Mouse (Mus musculus) right cerebral cortex, adult 2 months (tissue): ENCODE measurements around the gene Fcgr3.
"Not testable (repeated sequence)": the region's sequence is repeated elsewhere in the genome, so short reads cannot be mapped to it uniquely, and the experiment has no call there.

Experiments used
- DNase-seq, 2 experiments: peaks; one replicate each; pipeline ENCODE4 v3.0.0; 2021 to 2022; ENCODE audit warnings: low spot score in 2 of 2

The Fcgr3 gene

GRCm38 (mm10) chr1:171064491-171065242 is at the start of gene Fcgr3:
Gene Fcgr3 (minus strand): TSS chr1:171064935.
- peak; percentile 76 to 82 for DNase-seq

GRCm38 (mm10) chr1:171113873-171114299 is 49.2 kb upstream of the Fcgr3 start, which contains the start of gene Cfap126:
Gene Cfap126 (plus strand): TSS chr1:171113918.
- peak; percentile 56 to 59 for DNase-seq

DNA sequence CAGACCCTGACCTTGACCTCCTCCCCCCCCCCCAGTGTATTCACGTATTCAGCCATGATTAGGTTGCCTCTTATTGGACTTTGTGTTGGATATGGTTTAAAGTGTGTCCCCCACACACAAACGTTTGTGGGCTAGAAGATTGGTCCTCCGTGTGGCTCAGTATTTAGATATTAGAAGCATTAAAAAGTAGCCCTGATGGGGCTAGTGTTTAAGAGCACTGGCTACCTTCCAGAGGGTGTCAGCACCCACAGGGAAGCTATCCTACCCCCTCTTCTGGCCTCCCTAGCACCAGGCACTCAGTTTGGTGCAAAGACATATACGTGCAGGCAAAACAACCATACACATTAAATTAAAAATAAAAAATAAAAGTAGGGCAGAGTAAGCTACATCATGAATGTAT is 48.3 kb upstream of the Fcgr3 start:
- DNase-seq: no peak

DNA sequence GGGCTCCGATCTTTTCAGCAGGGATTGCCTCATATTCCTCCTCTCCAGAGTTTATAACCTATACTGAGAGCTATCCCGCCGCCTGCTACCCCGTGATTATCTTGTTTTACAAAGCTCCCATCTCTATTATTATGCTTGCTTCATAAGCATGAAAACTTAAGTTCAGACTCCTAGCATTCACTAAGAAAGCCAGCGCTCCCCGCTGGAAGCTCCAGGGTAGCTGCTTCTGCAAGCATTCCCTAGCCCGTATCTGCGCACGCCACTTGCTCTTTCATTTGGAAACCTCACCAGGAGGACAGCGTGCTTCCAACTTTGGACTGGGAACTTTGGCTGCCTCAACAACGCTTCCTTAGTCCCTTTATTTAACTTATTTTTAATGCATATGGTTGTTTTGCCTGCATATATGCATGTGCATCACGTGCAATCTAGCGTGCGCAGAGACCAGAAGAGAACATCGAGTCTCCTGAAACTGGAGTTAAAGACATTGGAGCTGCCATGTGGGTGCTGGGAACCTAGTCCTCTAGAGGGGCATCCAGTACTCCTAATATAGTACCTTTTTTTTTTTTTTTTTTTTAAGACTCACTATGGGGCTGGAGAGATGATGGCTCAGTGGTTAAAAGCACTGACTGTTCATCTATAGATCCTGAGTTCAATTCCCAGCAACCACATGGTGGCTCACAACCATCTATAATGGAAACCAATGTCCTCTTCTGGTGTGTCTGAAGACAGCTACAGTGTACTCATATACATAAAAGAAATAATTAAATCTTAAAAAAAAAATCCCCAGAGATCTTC is 47.2 kb upstream of the Fcgr3 start:
- peak; percentile 58 to 62 for DNase-seq

- DNase-seq: peak; percentile 95 to 99
These were observed 46.5 kb upstream of the Fcgr3 start for GRCm38 (mm10) chr1:171111020-171111780.

GRCm38 (mm10) chr1:171110659-171111019 is 45.9 kb upstream of the Fcgr3 start:
- no peak for DNase-seq

DNA sequence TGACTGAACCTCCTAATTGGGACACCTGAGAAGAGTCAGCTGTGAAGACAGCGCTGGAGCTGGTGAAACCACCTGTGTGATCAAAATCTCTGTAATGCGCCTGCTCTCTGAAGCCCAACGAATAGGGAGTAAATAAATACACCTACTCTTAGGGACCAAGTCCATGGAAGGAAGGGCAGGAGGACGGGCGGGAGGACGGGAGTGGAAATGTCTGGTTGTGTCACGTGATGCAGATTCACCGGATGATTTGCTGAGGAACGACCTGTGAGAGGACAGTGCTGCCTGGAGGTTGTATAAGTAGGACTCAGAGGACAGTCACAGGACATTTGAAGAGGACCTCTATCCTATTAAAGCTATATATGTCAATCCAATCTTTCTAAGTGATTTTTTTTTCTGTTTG is 44.9 kb upstream of the Fcgr3 start:
- no peak for DNase-seq

GRCm38 (mm10) chr1:171105226-171105625 is 40.5 kb upstream of the Fcgr3 start:
- no peak for DNase-seq

DNA sequence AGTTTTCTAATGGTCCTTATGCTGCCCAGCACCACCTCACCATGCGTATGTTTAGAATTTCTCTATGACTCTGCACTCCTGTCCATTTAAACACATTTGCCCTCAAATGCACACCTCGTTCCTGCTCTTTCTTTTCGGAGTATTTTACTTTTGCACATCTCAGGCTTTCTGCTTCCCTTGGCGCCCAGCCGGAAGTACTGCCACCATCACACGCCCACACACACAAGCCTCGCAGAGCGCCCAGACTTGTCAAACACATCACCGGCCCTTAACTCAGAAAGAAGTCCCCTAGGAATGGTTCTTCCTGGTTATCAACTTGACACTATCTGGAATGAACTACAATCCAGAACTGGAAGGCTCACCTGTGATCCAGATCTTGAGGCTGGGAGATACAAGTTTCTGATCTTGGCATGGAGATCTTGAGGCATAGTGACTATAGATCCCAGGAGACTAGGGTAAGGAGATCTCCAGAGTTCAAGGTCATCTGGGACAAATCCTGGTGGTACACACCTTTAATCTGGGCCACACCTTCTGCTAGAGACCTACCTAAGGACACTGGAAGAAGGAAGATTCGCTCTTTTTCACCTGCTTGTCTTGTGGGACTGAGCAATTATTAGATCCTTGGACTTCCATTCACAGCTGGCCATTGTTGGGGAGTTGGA is 38.6 kb upstream of the Fcgr3 start:
- no peak for DNase-seq

- peak; percentile 93 to 95 for DNase-seq
These were observed 37.9 kb upstream of the Fcgr3 start for GRCm38 (mm10) chr1:171102547-171103177.

GRCm38 (mm10) chr1:171101733-171102546 is 37.2 kb upstream of the Fcgr3 start:
- peak; percentile 94 to 97 for DNase-seq

GRCm38 (mm10) chr1:171101033-171101432 is 36.3 kb upstream of the Fcgr3 start:
- no peak for DNase-seq

GRCm38 (mm10) chr1:171097612-171098011 is 32.9 kb upstream of the Fcgr3 start:
- DNase-seq: no peak

DNA sequence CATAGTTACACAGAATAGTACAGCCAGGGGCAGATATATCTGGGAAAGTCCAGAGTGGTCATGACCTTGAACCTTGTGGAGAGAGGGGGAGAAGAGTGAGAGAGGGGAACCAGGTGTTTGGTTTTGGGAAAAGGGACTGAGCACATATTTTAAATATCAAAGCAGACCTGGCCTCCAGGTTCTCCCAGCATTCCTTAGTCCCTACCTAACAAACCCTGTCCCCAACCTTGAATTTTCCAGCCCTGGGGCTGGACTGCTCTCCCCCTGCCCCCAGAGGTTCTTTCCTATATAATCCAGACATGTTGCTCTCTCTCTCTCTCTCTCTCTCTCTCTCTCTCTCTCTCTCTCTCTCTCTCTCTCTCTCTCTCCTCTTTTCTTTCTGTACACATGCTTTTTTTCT is 32.4 kb upstream of the Fcgr3 start:
- no peak for DNase-seq

DNA sequence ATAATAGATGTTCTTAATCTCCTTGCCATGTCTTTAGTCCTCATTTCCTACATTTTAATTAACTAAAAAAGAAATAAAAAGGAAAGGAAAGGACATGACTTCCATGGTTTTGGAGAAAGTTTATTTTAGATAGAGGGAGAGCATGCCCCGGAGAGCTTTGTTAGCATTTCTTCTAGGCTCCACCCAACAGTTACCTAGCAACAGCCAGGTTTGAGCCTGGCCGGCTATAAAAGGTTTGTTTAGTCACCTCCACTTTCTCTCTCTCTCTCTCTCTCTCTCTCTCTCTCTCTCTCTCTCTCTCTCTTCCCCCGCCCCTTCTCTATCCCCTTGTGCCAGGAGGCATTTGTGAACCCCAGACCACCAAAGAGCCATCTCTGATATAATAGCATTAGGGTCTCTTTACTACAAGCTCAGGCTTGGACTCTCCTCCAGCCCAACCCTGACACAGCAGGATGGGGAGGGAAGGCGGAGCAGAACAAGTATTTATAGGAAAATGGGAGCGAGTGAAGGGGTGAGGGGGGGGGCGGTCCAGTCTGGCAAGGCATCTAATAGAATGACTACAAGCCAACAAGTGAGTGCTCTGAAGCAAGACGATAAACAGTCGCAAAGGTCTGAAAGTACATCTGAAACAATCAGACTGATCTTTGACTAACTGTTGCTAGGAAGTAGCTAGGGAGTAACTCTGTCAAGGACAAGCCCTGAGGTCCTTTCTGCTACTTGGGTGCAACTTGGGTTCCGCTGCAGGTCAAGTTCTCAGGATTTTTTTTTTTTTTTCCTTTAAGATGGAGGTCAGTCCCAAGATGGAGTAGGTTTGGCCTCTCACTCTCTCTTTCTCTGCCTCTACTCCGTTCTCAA is 31.6 kb upstream of the Fcgr3 start:
- DNase-seq: no peak

DNA sequence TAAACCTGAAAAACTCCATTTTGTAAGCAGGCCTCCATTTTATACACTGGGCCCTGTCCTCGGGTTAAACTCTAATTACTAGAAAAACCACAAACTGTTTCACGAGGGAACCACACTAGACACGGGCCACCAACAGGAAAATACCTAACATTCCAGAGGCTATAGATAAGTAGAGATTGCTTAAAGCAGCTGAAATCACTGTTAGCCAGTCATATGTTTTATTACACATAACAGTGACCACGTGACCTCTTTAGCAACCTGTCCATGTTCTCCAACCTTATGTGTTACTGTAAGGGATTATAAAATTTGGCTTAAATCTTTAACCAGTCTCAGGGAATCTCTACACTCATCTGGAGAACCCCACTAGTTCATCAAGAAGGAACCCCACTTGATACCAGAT is 29.7 kb upstream of the Fcgr3 start:
- DNase-seq: no peak

DNA sequence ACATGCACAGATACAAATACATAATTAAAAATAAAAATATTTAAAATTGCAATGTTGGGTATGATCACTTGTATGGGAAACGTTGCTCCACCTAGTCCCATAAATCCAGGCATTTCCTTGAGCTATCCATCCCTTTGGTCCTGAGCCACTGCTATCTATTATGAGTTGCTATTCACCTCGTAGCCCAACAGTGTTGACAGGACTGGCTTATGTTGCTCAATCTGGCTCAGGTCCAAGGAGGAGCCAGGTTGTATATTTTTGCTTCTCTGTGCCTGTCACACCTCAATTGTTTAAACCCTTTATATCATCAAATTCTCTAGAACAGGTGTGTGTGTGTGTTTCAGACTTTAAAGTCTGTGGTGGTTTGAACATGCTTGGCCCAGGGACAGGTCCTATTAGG is 26.0 kb upstream of the Fcgr3 start:
- DNase-seq: no peak

- no peak for DNase-seq
These were observed 25.2 kb upstream of the Fcgr3 start for GRCm38 (mm10) chr1:171089891-171090290.

DNA sequence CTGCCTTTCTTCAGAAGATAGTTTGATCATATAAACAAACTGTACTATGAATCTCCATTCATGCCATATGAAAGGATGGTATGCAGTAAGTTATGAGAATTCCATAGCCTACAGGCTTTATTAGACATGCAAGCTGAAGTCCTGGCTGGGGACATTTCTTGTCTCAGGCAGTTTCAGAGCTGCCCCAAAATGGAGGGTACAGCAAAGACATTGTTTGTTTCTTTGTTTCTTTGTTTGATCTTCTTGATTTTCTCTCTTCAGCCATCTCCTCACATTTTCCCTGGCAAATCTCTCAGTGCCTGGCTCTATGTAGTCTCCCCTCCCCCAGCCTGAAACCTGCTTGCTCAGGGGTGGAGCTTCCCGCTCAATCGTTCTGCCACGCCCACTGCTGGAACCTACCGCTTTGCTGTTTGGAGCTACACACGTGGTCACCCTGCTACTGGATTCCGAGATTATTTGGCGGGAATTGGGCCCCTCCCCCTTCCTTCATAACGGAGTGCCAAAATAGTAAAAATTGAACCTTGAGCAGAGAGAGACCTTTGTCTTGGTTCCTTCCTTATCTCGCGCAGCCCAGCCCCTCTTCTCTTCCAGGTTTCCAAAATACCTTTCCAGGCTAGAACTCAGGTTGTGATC is 23.6 kb upstream of the Fcgr3 start:
- DNase-seq: not testable (repeated sequence)
